Mouse (Mus musculus) thymus, adult 2 months (tissue): ENCODE data around the gene Dusp1.

Source experiments
- CTCF ChIP-seq: fragments of 200-500 bp; IDR thresholded peaks from 2 replicates; pipeline ENCODE4 v1.5.1; 2012; ENCODE audit warnings: mild to moderate bottlenecking, control low read depth, low read length, moderate library complexity, borderline replicate concordance; ENCODE audit not compliant: control insufficient read depth, poor library complexity, insufficient read depth; ENCODE audit errors: extremely low read depth
- POLR2A ChIP-seq: fragments of 200-500 bp; IDR thresholded peaks from 2 replicates; pipeline ENCODE4 v1.6.1; 2012; ENCODE audit warnings: mild to moderate bottlenecking, low read length, control low read depth, moderate library complexity; ENCODE audit not compliant: control insufficient read depth, poor library complexity, insufficient read depth; ENCODE audit errors: extremely low read depth

- no peak for TF ChIP-seq CTCF
- no peak for TF ChIP-seq POLR2A
These were observed 39.2 kb downstream of the Dusp1 start for GRCm38 (mm10) chr17:26522711-26523110.
